Mouse (Mus musculus) kidney, embryonic 14.5 days (tissue): ENCODE measurements around the gene Tmco4. TPM values are rescaled to one million over a fixed set of nuclear protein-coding genes. Genes with fewer than 3 reads are reported as not detected.

Experiments
- ATAC-seq: fragments of 200-750 bp; cut with Nextera tagmentation; 2 replicates; pipeline ENCODE4 v1.8.0; 2017; ENCODE audit warnings: moderate number of reproducible peaks, mild to moderate bottlenecking, moderate TSS enrichment, moderate library complexity; ENCODE audit not compliant: low FRiP score, low TSS enrichment
- H3K27ac ChIP-seq: fragments of 300-500 bp; sonication (generic); 2 replicates; pipeline ENCODE4 v1.5.1; 2014; ENCODE audit warnings: low read depth, mild to moderate bottlenecking, low read length, moderate library complexity, mixed read lengths
- H3K27me3 ChIP-seq: fragments of 300-500 bp; sonication (generic); 2 replicates; pipeline ENCODE4 v1.6.1; 2014; ENCODE audit warnings: mild to moderate bottlenecking, low read length; ENCODE audit not compliant: control insufficient read depth, insufficient read depth
- H3K36me3 ChIP-seq: fragments of 300-500 bp; sonication (generic); 2 replicates; pipeline ENCODE4 v1.6.1; 2014; ENCODE audit warnings: low read length, mixed read lengths; ENCODE audit not compliant: control insufficient read depth, insufficient read depth
- H3K4me1 ChIP-seq: fragments of 300-500 bp; sonication (generic); 2 replicates; pipeline ENCODE4 v1.6.1; 2014; ENCODE audit warnings: low read length, mixed read lengths; ENCODE audit not compliant: control insufficient read depth, insufficient read depth
- H3K4me2 ChIP-seq: fragments of 300-500 bp; sonication (generic); replicated peaks from 2 replicates; pipeline ENCODE4 v1.6.1; 2014; ENCODE audit warnings: low read depth, mild to moderate bottlenecking, low read length
- H3K4me3 ChIP-seq: fragments of 300-500 bp; sonication (generic); 2 replicates; pipeline ENCODE4 v1.5.1; 2014; ENCODE audit warnings: mild to moderate bottlenecking, low read length
- H3K9ac ChIP-seq: fragments of 300-500 bp; sonication (generic); 2 replicates; pipeline ENCODE4 v1.6.1; 2014; ENCODE audit warnings: low read depth, mild to moderate bottlenecking, low read length, moderate library complexity
- H3K9me3 ChIP-seq: fragments of 300-500 bp; sonication (generic); 2 replicates; pipeline ENCODE4 v1.6.1; 2016; ENCODE audit warnings: low read length; ENCODE audit not compliant: control insufficient read depth
- WGBS: fragments of 180-500 bp; shearing (Covaris S2); extraction: QIAGEN DNeasy Blood & Tissue Kit; methylation state at CpG from one replicate; pipeline ENCODE4 v1.1.7; 2014; 5-methylcytosine and 5-hydroxymethylcytosine counted together
- polyA plus RNA-seq: library from polyadenylated mRNA; unstranded; fragments of >200 nt; fragmentation: Nextera tagmentation; extraction: Ambion mirVana; gene quantifications from 2 replicates; pipeline ENCODE4 v1.2.1, GENCODE M21; 2014

Gene Tmco4
- polyA plus RNA-seq = 3.5 and 4.7 TPM in 2 replicates

GRCm38 (mm10) chr4:138972827-138973718 is at the start of gene Tmco4:
Tmco4 (plus strand) TSS chr4:138972888.
- H3K36me3 ChIP-seq = no peaks in the 10 kb centered on the region
- H3K27ac ChIP-seq = peak within 1 kb of the TSS; percentile 76; the same call in 1 of the 2 replicates
- H3K9ac ChIP-seq = peak within 1 kb of the TSS; percentile 73
- H3K4me1 ChIP-seq = peaks cover 20% of the 10 kb centered on the region
- peak; percentile 76 for ATAC-seq
- WGBS = 1% methylated on average over 50 of the region's 60 CpGs
- H3K27me3 ChIP-seq = no peaks in the 10 kb centered on the region
- peak within 1 kb of the TSS; percentile 49 for H3K4me3 ChIP-seq
- H3K9me3 ChIP-seq = no peaks in the 10 kb centered on the region
- H3K4me2 ChIP-seq = peak within 1 kb of the TSS; percentile 74

GRCm38 (mm10) chr4:138925561-138925960 is 47.1 kb upstream of the Tmco4 start:
- no peak overlapping the region for H3K4me2 ChIP-seq
- peaks cover 4% of the 10 kb centered on the region; the same call in 1 of the 2 replicates for H3K4me1 ChIP-seq
- H3K9me3 ChIP-seq = no peaks in the 10 kb centered on the region
- H3K27me3 ChIP-seq = no peaks in the 10 kb centered on the region
- 76% methylated on average over 2 of the region's 2 CpGs for WGBS
- H3K9ac ChIP-seq = no peak overlapping the region
- no peak overlapping the region for H3K27ac ChIP-seq
- ATAC-seq = no peak
- H3K4me3 ChIP-seq = no peak overlapping the region
- H3K36me3 ChIP-seq = no peaks in the 10 kb centered on the region

- no peaks in the 10 kb centered on the region for H3K9me3 ChIP-seq
- H3K27me3 ChIP-seq = no peaks in the 10 kb centered on the region
- no peaks in the 10 kb centered on the region for H3K36me3 ChIP-seq
- no peak overlapping the region for H3K9ac ChIP-seq
- H3K27ac ChIP-seq = no peak overlapping the region
- WGBS = 53% methylated on average over 3 of the region's 3 CpGs
- ATAC-seq = no peak
- peaks cover 10% of the 10 kb centered on the region; the same call in 1 of the 2 replicates for H3K4me1 ChIP-seq
- H3K4me3 ChIP-seq = no peak overlapping the region
- H3K4me2 ChIP-seq = no peak overlapping the region
Measured at GRCm38 (mm10) chr4:138933862-138934261, 38.8 kb upstream of the Tmco4 start.

GRCm38 (mm10) chr4:138934456-138935145 is 38.1 kb upstream of the Tmco4 start:
- H3K27ac ChIP-seq = no peak overlapping the region
- H3K27me3 ChIP-seq = no peaks in the 10 kb centered on the region
- ATAC-seq = no peak
- no peaks in the 10 kb centered on the region for H3K36me3 ChIP-seq
- no peak overlapping the region for H3K4me2 ChIP-seq
- 81% methylated on average over 11 of the region's 11 CpGs for WGBS
- no peaks in the 10 kb centered on the region for H3K9me3 ChIP-seq
- H3K9ac ChIP-seq = no peak overlapping the region
- H3K4me1 ChIP-seq = peaks cover 10% of the 10 kb centered on the region; the same call in 1 of the 2 replicates
- H3K4me3 ChIP-seq = no peak overlapping the region

- H3K4me1 ChIP-seq = peaks cover 17% of the 10 kb centered on the region
- no peak overlapping the region for H3K4me3 ChIP-seq
- no peak overlapping the region for H3K4me2 ChIP-seq
- no peaks in the 10 kb centered on the region for H3K36me3 ChIP-seq
- peak overlapping the region; percentile 56; the same call in 1 of the 2 replicates for H3K27ac ChIP-seq
- ATAC-seq = peak; percentile 48; the same call in 1 of the 2 replicates
- H3K9me3 ChIP-seq = no peaks in the 10 kb centered on the region
- no peak overlapping the region for H3K9ac ChIP-seq
- H3K27me3 ChIP-seq = no peaks in the 10 kb centered on the region
- WGBS = 45% methylated on average over 10 of the region's 10 CpGs
Measured at GRCm38 (mm10) chr4:138938495-138939269, 34.0 kb upstream of the Tmco4 start.

- Histone ChIP-seq H3K9me3 (no peaks in the 10 kb centered on the region), H3K4me1 (peaks cover 17% of the 10 kb centered on the region), H3K27ac (no peak overlapping the region), H3K9ac (no peak overlapping the region), H3K27me3 (no peaks in the 10 kb centered on the region), H3K4me3 (no peak overlapping the region), H3K4me2 (no peak overlapping the region), H3K36me3 (no peaks in the 10 kb centered on the region)
- no peak for ATAC-seq
- WGBS = 68% methylated on average over 4 of the region's 4 CpGs
Measured at GRCm38 (mm10) chr4:138939481-138939880, 33.2 kb upstream of the Tmco4 start.

- WGBS = 15% methylated on average over 7 of the region's 7 CpGs
Measured at GRCm38 (mm10) chr4:138941401-138941800, 31.3 kb upstream of the Tmco4 start.

GRCm38 (mm10) chr4:138941966-138942365 is 30.7 kb upstream of the Tmco4 start:
- no peak overlapping the region for H3K4me3 ChIP-seq
- H3K27me3 ChIP-seq = no peaks in the 10 kb centered on the region
- H3K4me1 ChIP-seq = peaks cover 17% of the 10 kb centered on the region
- H3K9ac ChIP-seq = no peak overlapping the region
- no peaks in the 10 kb centered on the region for H3K9me3 ChIP-seq
- no peak for ATAC-seq
- 15% methylated on average over 6 of the region's 6 CpGs for WGBS
- H3K27ac ChIP-seq = peak overlapping the region; percentile 82
- no peaks in the 10 kb centered on the region for H3K36me3 ChIP-seq
- H3K4me2 ChIP-seq = no peak overlapping the region

More at GRCm38 (mm10) chr4:138941401-138941800, 31.3 kb upstream of the Tmco4 start:
- no peak overlapping the region for H3K9ac ChIP-seq
- H3K36me3 ChIP-seq = no peaks in the 10 kb centered on the region
- no peak for ATAC-seq
- H3K27ac ChIP-seq = peak overlapping the region; percentile 82
- 0 out of 2 replicates have a peak overlapping the region, but pooled peaks have one; percentile 8 for H3K4me2 ChIP-seq
- H3K27me3 ChIP-seq = no peaks in the 10 kb centered on the region
- no peaks in the 10 kb centered on the region for H3K9me3 ChIP-seq
- no peak overlapping the region for H3K4me3 ChIP-seq
- H3K4me1 ChIP-seq = peaks cover 17% of the 10 kb centered on the region
